Mouse (Mus musculus): Measurements from ENCODE around the gene Zkscan5. TPM values are rescaled to one million over a fixed set of nuclear protein-coding genes. Genes with fewer than 3 reads are reported as not detected.
"Not testable (repeated sequence)": the region's sequence is repeated elsewhere in the genome, so short reads cannot be mapped to it uniquely, and the experiment has no call there.

Zkscan5 gene
- polyA plus RNA-seq, 1 experiment from 2014 or later = 15.3 TPM

GRCm38 (mm10) chr5:145218206-145218605 lies 13.8 kb downstream of the Zkscan5 start:
- Histone ChIP-seq H3K36me3 (peaks cover 69% of the 10 kb centered on the region), H3K27me3 (no peaks in the 10 kb centered on the region), H3K9ac (no peak overlapping the region), H3K27ac (replicated peaks) (no peak overlapping the region), H3K9me3 (no peaks in the 10 kb centered on the region), H3K4me1 (replicated peaks) (no peaks in the 10 kb centered on the region), H3K4me2 (no peak overlapping the region), H3K4me3 (no peak overlapping the region)
- 95% methylated on average over 21 of the region's 21 CpGs for WGBS
- ATAC-seq (ENCODE audit: low read depth) = no peak

DNA sequence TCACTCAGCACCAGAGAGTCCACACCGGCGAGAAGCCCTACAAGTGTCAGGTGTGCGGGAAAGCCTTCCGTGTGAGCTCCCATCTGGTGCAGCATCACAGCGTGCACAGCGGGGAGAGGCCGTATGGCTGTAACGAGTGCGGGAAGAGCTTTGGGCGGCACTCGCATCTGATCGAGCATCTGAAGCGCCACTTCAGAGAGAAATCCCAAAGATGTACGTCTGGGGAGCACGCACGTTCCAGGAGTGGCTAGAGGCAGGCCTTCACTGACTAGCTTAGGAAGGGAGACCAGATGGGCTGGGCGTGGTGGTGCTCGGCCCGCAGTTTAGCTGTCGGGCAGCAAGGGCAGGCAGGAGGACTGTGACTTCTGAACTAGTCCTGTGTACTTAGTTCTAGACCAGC lies 14.3 kb downstream of the Zkscan5 start:
- 95% methylated on average over 20 of the region's 20 CpGs for WGBS
- H3K9me3 ChIP-seq = no peaks in the 10 kb centered on the region

GRCm38 (mm10) chr5:145219981-145220380 lies 15.6 kb downstream of the Zkscan5 start:
- H3K4me2 ChIP-seq = no peak overlapping the region
- H3K27me3 ChIP-seq = no peaks in the 10 kb centered on the region
- no peak overlapping the region for H3K27ac ChIP-seq (replicated peaks)
- no peak overlapping the region for H3K9ac ChIP-seq
- no peaks in the 10 kb centered on the region for H3K4me1 ChIP-seq (replicated peaks)
- peaks cover 53% of the 10 kb centered on the region for H3K36me3 ChIP-seq
- no peaks in the 10 kb centered on the region for H3K9me3 ChIP-seq
- no peak for ATAC-seq (ENCODE audit: low read depth)
- WGBS = 93% methylated on average over 8 of the region's 8 CpGs
- H3K4me3 ChIP-seq = no peak overlapping the region

More for the DNA sequence above, 14.3 kb downstream of the Zkscan5 start:
- Histone ChIP-seq H3K36me3 (peaks cover 64% of the 10 kb centered on the region), H3K4me3 (no peak overlapping the region), H3K27me3 (no peaks in the 10 kb centered on the region), H3K4me2 (no peak overlapping the region), H3K9ac (no peak overlapping the region), H3K4me1 (replicated peaks) (no peaks in the 10 kb centered on the region), H3K27ac (replicated peaks) (no peak overlapping the region)
- ATAC-seq (ENCODE audit: low read depth) = no peak

- Histone ChIP-seq H3K9ac (no peak overlapping the region), H3K27ac (replicated peaks) (no peak overlapping the region), H3K9me3 (no peaks in the 10 kb centered on the region), H3K4me2 (no peak overlapping the region), H3K4me3 (no peak overlapping the region), H3K36me3 (peaks cover 42% of the 10 kb centered on the region), H3K4me1 (replicated peaks) (no peaks in the 10 kb centered on the region), H3K27me3 (no peaks in the 10 kb centered on the region)
- 84% methylated on average over 5 of the region's 5 CpGs for WGBS
- ATAC-seq (ENCODE audit: low read depth) = no peak
These were observed 18.5 kb downstream of the Zkscan5 start for GRCm38 (mm10) chr5:145222840-145223239.

- peaks cover 37% of the 10 kb centered on the region for H3K36me3 ChIP-seq
- no peaks in the 10 kb centered on the region for H3K27me3 ChIP-seq
- 87% methylated on average over 12 of the region's 12 CpGs for WGBS
- no peaks in the 10 kb centered on the region for H3K9me3 ChIP-seq
- H3K27ac ChIP-seq (replicated peaks) = no peak overlapping the region
- H3K9ac ChIP-seq = no peak overlapping the region
- ATAC-seq (ENCODE audit: low read depth) = no peak
- no peak overlapping the region for H3K4me3 ChIP-seq
- H3K4me2 ChIP-seq = no peak overlapping the region
- no peaks in the 10 kb centered on the region for H3K4me1 ChIP-seq (replicated peaks)
These were observed 19.0 kb downstream of the Zkscan5 start for GRCm38 (mm10) chr5:145223395-145223794.

- Histone ChIP-seq H3K27ac (replicated peaks) (no peak overlapping the region), H3K4me1 (replicated peaks) (peaks cover 6% of the 10 kb centered on the region), H3K9me3 (no peaks in the 10 kb centered on the region), H3K36me3 (peaks cover 7% of the 10 kb centered on the region), H3K4me2 (no peak overlapping the region), H3K27me3 (no peaks in the 10 kb centered on the region), H3K9ac (no peak overlapping the region), H3K4me3 (no peak overlapping the region)
- no peak for ATAC-seq (ENCODE audit: low read depth)
- whole genome bisulfite sequencing = 65% methylated on average over 2 of the region's 2 CpGs
These were observed 22.1 kb downstream of the Zkscan5 start for GRCm38 (mm10) chr5:145226453-145226852.

DNA sequence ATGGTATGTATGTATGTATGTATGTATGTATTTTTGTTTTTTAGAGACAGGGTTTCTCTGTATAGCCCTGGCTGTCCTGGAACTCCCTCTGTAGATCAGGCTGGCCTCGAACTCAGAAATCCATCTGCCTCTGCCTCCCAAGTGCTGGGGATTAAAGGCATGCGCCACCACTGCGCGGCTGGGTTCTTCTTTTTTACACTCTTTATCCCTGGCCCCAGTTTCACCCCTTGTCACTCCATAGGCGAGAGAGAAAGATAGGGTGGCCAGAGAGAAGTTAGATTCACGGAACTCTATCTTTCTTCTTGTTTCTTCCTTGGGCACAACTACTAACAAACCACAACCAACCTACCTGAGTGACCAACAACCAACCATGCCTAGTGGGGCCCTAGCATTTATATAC lies 24.9 kb downstream of the Zkscan5 start:
- H3K4me1 ChIP-seq (replicated peaks) = peaks cover 23% of the 10 kb centered on the region
- H3K27ac ChIP-seq (replicated peaks); H3K4me2 ChIP-seq; H3K4me3 ChIP-seq; ATAC-seq (ENCODE audit: low read depth); H3K27me3 ChIP-seq; H3K9ac ChIP-seq; H3K9me3 ChIP-seq: not testable (repeated sequence)
- WGBS = 84% methylated on average over 6 of the region's 6 CpGs
- peaks cover 10% of the 10 kb centered on the region for H3K36me3 ChIP-seq

- H3K9me3 ChIP-seq = no peaks in the 10 kb centered on the region
- H3K4me1 ChIP-seq (replicated peaks) = peaks cover 23% of the 10 kb centered on the region
- H3K4me3 ChIP-seq = peak overlapping the region; percentile 100; the same call in 1 of the 2 replicates
- H3K4me2 ChIP-seq = peak overlapping the region; percentile 85
- H3K9ac ChIP-seq = peak overlapping the region; percentile 99
- H3K27ac ChIP-seq (replicated peaks) = peak overlapping the region; percentile 94
- 82% methylated on average over 4 of the region's 4 CpGs for WGBS
- no peak for ATAC-seq (ENCODE audit: low read depth)
- peaks cover 24% of the 10 kb centered on the region for H3K36me3 ChIP-seq
- H3K27me3 ChIP-seq = no peaks in the 10 kb centered on the region
These were observed 26.3 kb downstream of the Zkscan5 start for GRCm38 (mm10) chr5:145230641-145231040.

DNA sequence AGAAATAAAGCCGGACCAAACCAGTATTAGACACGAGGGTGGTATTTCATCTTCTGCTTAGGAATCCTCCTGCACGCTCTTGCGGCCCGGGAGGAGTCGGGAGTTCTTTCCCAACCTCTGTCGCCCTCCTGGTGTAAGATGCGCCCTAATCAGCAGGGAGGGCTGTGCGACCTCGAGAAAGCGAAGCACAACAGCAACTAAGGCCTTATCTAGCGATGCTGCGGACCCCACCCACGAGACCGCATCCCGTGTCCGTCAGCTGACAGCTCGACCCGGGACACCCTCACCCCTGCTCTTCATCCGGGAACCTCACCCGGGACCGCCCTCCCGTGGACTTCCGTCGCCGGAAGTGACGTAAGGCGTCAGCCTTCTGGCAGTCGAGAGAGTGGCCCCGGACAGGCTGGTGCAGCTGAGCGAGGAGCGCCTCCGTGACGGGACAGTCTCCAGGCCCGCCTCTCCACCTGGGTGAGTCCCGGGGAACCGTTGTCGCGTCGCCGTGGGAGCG lies 27.1 kb downstream of the Zkscan5 start, which contains the start of gene Zfp655:
Zfp655 (plus strand) TSS at position 349 of the 505 bp plus-strand sequence.
- H3K9me3 ChIP-seq = no peaks in the 10 kb centered on the region
- peak within 1 kb of the TSS; percentile 85 for H3K4me2 ChIP-seq
- no peaks in the 10 kb centered on the region for H3K27me3 ChIP-seq
- H3K9ac ChIP-seq = peak within 1 kb of the TSS; percentile 99
- H3K36me3 ChIP-seq = peaks cover 31% of the 10 kb centered on the region
- peaks cover 23% of the 10 kb centered on the region for H3K4me1 ChIP-seq (replicated peaks)
- ATAC-seq (ENCODE audit: low read depth) = peak; percentile 97
- H3K27ac ChIP-seq (replicated peaks) = peak within 1 kb of the TSS; percentile 94
- under 1% methylated on average over 42 of the region's 42 CpGs for WGBS
- peak within 1 kb of the TSS; percentile 100 for H3K4me3 ChIP-seq

DNA sequence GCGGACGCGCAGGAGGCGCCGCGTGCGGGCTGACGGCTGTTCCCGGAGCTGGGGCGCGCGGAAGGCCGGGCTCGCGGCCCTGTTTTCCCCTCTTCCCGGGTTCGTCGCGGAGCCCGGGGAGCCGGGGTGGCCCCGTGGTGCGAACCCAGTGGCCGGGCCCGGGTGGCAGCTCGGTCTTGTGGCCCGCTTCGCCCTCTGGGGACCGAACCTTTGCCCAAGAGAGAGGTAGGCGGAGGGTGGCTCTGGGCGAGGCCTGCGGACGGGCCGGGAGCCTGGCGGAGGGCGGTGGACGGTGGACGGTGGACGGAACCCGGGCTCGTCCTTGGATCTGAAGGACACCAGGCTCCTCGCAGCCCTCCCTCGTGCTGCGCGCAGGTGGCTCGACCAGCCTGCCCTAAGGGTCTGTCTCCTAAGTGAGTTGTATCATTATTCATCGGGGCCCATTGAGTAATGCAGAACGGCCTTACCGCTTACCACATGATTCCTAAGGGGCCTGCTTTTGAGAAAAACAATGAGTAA lies 27.6 kb downstream of the Zkscan5 start:
- H3K4me2 ChIP-seq = peak overlapping the region; percentile 85
- H3K9me3 ChIP-seq = no peaks in the 10 kb centered on the region
- no peaks in the 10 kb centered on the region for H3K27me3 ChIP-seq
- H3K9ac ChIP-seq = peak overlapping the region; percentile 99
- under 1% methylated on average over 23 of the region's 49 CpGs for WGBS
- H3K4me3 ChIP-seq = peak overlapping the region; percentile 100
- H3K4me1 ChIP-seq (replicated peaks) = peaks cover 23% of the 10 kb centered on the region
- H3K36me3 ChIP-seq = peaks cover 35% of the 10 kb centered on the region
- peak overlapping the region; percentile 94 for H3K27ac ChIP-seq (replicated peaks)
- peak; percentile 72 for ATAC-seq (ENCODE audit: low read depth)

DNA sequence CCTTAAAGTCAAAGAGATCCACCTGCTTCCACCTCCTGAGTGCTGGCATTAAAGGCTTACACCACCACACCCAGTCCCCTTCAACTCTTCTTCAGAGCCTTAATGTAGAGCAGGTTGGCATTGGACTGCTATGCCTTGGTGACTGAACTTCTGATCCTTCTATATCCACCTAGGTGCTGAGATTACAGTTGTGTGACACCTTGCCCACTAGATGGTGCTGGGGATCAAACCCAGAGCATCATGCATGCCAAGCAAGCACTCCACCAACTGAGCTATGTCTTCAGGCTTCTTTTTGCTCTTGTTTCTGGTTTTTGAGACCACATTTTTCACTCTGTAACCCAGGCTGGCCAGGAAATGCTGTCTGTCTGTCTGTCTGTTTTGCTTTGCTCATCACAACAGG lies 30.3 kb downstream of the Zkscan5 start:
- Histone ChIP-seq H3K27me3 (no peaks in the 10 kb centered on the region), H3K27ac (replicated peaks) (no peak overlapping the region), H3K4me3 (no peak overlapping the region), H3K9ac (no peak overlapping the region), H3K36me3 (peaks cover 59% of the 10 kb centered on the region), H3K9me3 (no peaks in the 10 kb centered on the region), H3K4me1 (replicated peaks) (peaks cover 23% of the 10 kb centered on the region), H3K4me2 (no peak overlapping the region)
- ATAC-seq (ENCODE audit: low read depth) = no peak

DNA sequence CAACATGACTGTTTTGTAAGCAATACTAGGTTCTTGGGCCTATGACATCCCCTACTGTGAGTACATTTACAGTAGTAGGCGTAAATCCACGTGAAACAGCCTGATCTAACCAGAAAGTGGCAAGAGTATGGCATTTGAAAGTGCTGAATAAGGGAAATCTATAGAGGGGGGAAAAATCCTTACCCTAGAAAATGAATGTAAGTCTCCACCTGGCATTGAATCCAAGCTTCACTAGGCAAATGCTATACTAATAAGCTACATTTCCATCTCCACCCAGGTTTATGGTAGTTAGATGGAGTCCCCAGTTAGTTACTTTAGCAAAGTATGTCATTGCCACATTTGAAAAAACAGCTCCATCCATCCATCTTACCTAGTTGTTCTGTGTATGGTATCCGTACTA lies 45.2 kb downstream of the Zkscan5 start:
- no peaks in the 10 kb centered on the region for H3K9me3 ChIP-seq
- peaks cover 69% of the 10 kb centered on the region for H3K36me3 ChIP-seq
- H3K27me3 ChIP-seq = no peaks in the 10 kb centered on the region
- no peak overlapping the region for H3K4me2 ChIP-seq
- H3K27ac ChIP-seq (replicated peaks) = no peak overlapping the region
- no peak for ATAC-seq (ENCODE audit: low read depth)
- 91% methylated on average over 3 of the region's 3 CpGs for WGBS
- H3K4me1 ChIP-seq (replicated peaks) = no peaks in the 10 kb centered on the region
- H3K4me3 ChIP-seq = no peak overlapping the region
- H3K9ac ChIP-seq = no peak overlapping the region

All from neural tube, embryonic 13.5 days (tissue).